Mouse (Mus musculus): ENCODE results near the gene Aldh1l1. TPM values are rescaled to one million over a fixed set of nuclear protein-coding genes. Genes with fewer than 3 reads are reported as not detected.

Aldh1l1 gene
- polyA plus RNA-seq, 1 experiment: 17.9 TPM

DNA sequence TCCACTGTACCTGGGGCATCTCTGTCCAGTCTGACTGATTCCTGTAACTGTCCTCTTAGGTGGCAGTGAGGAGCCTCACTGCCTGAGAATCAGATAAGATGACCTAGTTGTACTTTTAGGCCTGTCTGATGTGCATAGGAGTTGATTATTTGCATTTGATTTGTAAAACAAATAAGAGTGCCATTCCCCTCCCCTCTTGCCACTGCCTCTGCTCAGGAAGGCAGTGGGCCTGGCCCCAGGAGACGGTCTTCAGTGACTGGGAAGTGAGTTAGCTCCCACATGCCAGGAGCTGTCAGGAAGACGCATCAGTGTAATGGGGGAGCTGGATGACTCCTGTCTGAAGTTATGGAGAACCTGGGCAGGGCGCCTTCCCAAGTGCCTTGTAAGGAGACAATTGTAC is 149.4 kb downstream of the Aldh1l1 start:
- 80% methylated on average over 3 of the region's 3 CpGs for WGBS
- no peak overlapping the region for H3K4me3 ChIP-seq (replicated peaks; ENCODE audit: extremely low read depth, low read depth, low read length)
- TF ChIP-seq POLR2A (IDR thresholded peaks at IDR 0.05; ENCODE audit: borderline replicate concordance, extremely low read depth, low read depth, low read length) (no peak), CTCF (IDR thresholded peaks at IDR 0.05; ENCODE audit: insufficient read depth, low read length) (no peak)
- DNase-seq: no peak
- no peaks in the 10 kb centered on the region for H3K4me1 ChIP-seq (ENCODE audit: control insufficient read depth, insufficient read depth, low read length)

DNA sequence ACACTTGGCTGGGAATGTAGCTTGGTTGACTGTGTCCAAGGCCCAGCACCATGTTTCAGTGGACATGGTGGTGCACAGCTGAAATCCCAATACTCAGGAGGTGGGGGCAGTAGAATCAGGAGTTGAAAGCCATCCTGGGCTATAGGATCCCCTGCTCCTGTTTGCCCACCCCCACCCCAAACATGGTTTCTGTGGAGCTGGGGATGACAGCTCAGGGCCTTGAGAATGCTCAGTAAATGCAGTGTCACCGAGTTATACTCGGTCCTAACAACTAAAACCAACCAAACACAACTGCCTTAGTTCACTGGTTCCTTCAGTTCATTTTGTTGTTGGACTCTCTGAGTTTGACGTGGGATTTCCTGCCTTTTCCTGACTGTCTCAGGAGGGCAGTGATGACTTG is 156.8 kb downstream of the Aldh1l1 start:
- TF ChIP-seq CTCF (IDR thresholded peaks at IDR 0.05; ENCODE audit: insufficient read depth, low read length): no peak
- TF ChIP-seq POLR2A (IDR thresholded peaks at IDR 0.05; ENCODE audit: borderline replicate concordance, extremely low read depth, low read depth, low read length): no peak
- DNase-seq: no peak
- 86% methylated on average over 3 of the region's 3 CpGs for WGBS
- H3K4me3 ChIP-seq (replicated peaks; ENCODE audit: extremely low read depth, low read depth, low read length): no peak overlapping the region
- H3K4me1 ChIP-seq (ENCODE audit: control insufficient read depth, insufficient read depth, low read length): no peaks in the 10 kb centered on the region

DNA sequence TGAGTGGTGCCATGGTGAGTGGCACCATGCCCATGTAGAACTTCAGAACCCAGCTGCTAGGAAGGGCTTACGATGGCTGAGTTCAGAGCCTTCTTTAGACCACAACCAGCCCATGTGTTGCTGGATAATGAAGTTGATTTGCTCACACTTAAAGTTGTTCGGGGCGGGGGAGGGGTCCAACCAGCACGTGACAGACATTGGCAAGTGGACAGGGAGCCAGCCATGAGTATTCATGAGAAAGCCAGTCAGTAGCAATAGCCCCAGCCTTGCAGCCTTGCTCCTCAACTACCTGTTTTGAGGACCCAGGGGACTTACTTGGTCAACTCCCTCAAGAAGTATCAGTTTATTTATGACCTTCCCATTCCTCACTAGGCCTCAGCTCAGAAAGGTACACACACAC is 158.7 kb downstream of the Aldh1l1 start:
- 74% methylated on average over 4 of the region's 4 CpGs for WGBS
- Histone ChIP-seq H3K4me1 (ENCODE audit: control insufficient read depth, insufficient read depth, low read length) (no peaks in the 10 kb centered on the region), H3K4me3 (replicated peaks; ENCODE audit: extremely low read depth, low read depth, low read length) (no peak overlapping the region)
- TF ChIP-seq CTCF (IDR thresholded peaks at IDR 0.05; ENCODE audit: insufficient read depth, low read length): no peak
- TF ChIP-seq POLR2A (IDR thresholded peaks at IDR 0.05; ENCODE audit: borderline replicate concordance, extremely low read depth, low read depth, low read length): no peak
- DNase-seq: no peak

GRCm38 (mm10) chr6:90648391-90648790 is 162.2 kb downstream of the Aldh1l1 start:
- TF ChIP-seq POLR2A (IDR thresholded peaks at IDR 0.05; ENCODE audit: borderline replicate concordance, extremely low read depth, low read depth, low read length): no peak
- no peak for TF ChIP-seq CTCF (IDR thresholded peaks at IDR 0.05; ENCODE audit: insufficient read depth, low read length)
- H3K4me3 ChIP-seq (replicated peaks; ENCODE audit: extremely low read depth, low read depth, low read length): no peak overlapping the region
- no peaks in the 10 kb centered on the region for H3K4me1 ChIP-seq (ENCODE audit: control insufficient read depth, insufficient read depth, low read length)
- WGBS: 95% methylated on average over 6 of the region's 6 CpGs
- no peak for DNase-seq

- no peaks in the 10 kb centered on the region for H3K4me1 ChIP-seq (ENCODE audit: control insufficient read depth, insufficient read depth, low read length)
- WGBS: 77% methylated on average over 4 of the region's 4 CpGs
- DNase-seq: no peak
- no peak for TF ChIP-seq POLR2A (IDR thresholded peaks at IDR 0.05; ENCODE audit: borderline replicate concordance, extremely low read depth, low read depth, low read length)
- no peak for TF ChIP-seq CTCF (IDR thresholded peaks at IDR 0.05; ENCODE audit: insufficient read depth, low read length)
- no peak overlapping the region for H3K4me3 ChIP-seq (replicated peaks; ENCODE audit: extremely low read depth, low read depth, low read length)
These were observed 163.1 kb downstream of the Aldh1l1 start for GRCm38 (mm10) chr6:90649279-90649678.

Other genes starting within 250 kb of the Aldh1l1 start
- not detected in 2 replicates for gene Vmn1r54, start 240.1 kb upstream of the Aldh1l1 start, polyA plus RNA-seq (2012; rRNA removed)
- gene BC048671, start 185.2 kb upstream of the Aldh1l1 start, polyA plus RNA-seq (2012; rRNA removed): not detected in 2 replicates
- gene Chst13, start 161.2 kb upstream of the Aldh1l1 start, polyA plus RNA-seq (2012; rRNA removed): 0.28 and 0.53 TPM in 2 replicates
- 0.08 and 0.12 TPM in 2 replicates for gene Uroc1, start 153.1 kb upstream of the Aldh1l1 start, polyA plus RNA-seq (2012; rRNA removed)
- 20.3 and 37.6 TPM in 2 replicates for gene Zxdc, start 116.9 kb upstream of the Aldh1l1 start, polyA plus RNA-seq (2012; rRNA removed)
- 5.6 and 8.0 TPM in 2 replicates for gene Cfap100, start 57.6 kb upstream of the Aldh1l1 start, polyA plus RNA-seq (2012; rRNA removed)
- 55.7 and 145 TPM in 2 replicates for gene Klf15, start 23.9 kb upstream of the Aldh1l1 start, polyA plus RNA-seq (2012; rRNA removed)
- 11.1 and 13.8 TPM in 2 replicates for gene Slc41a3, start 118.3 kb downstream of the Aldh1l1 start, polyA plus RNA-seq (2012; rRNA removed)